Mouse (Mus musculus): ENCODE measurements around the gene Akr1a1. TPM values are rescaled to one million over a fixed set of nuclear protein-coding genes. Genes with fewer than 3 reads are reported as not detected.
"Not testable (repeated sequence)": the region's sequence is repeated elsewhere in the genome, so short reads cannot be mapped to it uniquely, and the experiment has no call there.

The Akr1a1 gene
- total RNA-seq, 1 experiment = 262 TPM

DNA sequence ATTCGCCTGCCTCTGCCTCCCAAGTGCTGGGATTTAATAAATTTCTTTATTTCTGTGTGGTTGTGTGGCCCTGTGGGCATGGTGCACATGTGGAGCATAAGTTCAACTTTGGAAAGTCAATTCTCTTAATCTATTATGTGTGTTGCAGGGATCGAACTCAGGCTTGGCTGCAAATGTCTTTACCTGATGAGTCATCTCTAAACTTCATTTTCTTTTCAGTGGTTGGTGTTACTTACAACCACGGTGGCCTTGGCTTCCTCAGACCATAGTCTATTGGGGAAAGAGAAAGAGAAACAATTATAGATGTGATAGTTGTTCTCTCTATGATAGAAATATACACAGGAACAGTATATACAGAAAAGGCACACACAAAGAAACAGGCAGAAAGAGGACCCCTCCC lies 24.5 kb upstream of the Akr1a1 start:
- in situ Hi-C loops (cut with MboI; ENCODE audit: low sequenced_read_pairs in 2 of 2, unreplicated experiment in 2 of 2) = no loop called here
- TF ChIP-seq CHD2 (IDR thresholded peaks at IDR 0.05; ENCODE audit: low read depth, low read length) = no peak
- TF ChIP-seq ZC3H11A (IDR thresholded peaks at IDR 0.05; ENCODE audit: borderline replicate concordance, low read depth, low read length) = no peak
- TF ChIP-seq ZNF384 (IDR thresholded peaks at IDR 0.05; ENCODE audit: low read depth, low read length) = no peak
- no peak for TF ChIP-seq MAFK (IDR thresholded peaks at IDR 0.05; ENCODE audit: insufficient read depth, low read depth, low read length)
- no peak for DNase-seq (ENCODE audit: low read depth, low spot score)
- H3K4me3 ChIP-seq (ENCODE audit: insufficient read depth in 1 of 2, low read depth in 1 of 2, low read length in 2 of 2, poor library complexity in 1 of 2, severe bottlenecking in 1 of 2) = no peak overlapping the region
- H3K36me3 ChIP-seq (ENCODE audit: control insufficient read depth, insufficient read depth, low read length, poor library complexity, severe bottlenecking) = no peaks in the 10 kb centered on the region
- H3K27ac ChIP-seq (ENCODE audit: insufficient read depth, low read depth, low read length, poor library complexity, severe bottlenecking) = no peak overlapping the region
- no peaks in the 10 kb centered on the region for H3K9me3 ChIP-seq (ENCODE audit: control insufficient read depth, insufficient read depth, low read depth, low read length)
- no peaks in the 10 kb centered on the region for H3K4me1 ChIP-seq (ENCODE audit: control insufficient read depth in 2 of 2, insufficient read depth in 2 of 2, low read length in 2 of 2, poor library complexity in 1 of 2)
- no peak overlapping the region for H3K9ac ChIP-seq (ENCODE audit: insufficient read depth, low read depth, low read length, poor library complexity, severe bottlenecking)

DNA sequence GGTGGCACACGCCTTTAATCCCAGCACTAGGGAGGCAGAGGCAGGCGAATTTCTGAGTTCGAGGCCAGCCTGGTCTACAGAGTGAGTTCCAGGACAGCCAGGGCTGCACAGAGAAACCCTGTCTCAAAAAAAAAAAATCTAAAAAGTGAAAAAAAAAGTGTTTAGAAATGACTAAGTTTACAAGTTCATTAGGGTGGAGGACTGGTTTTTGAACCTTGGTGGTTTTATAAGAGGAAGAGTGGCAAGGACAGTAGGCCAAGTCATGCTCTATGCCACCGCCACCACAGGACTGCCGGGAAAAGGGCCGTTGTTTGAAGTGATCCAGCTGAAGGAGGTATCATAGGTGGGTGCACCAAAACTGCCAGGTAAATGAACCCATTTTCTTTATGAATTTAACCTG lies 23.3 kb upstream of the Akr1a1 start:
- H3K4me1 ChIP-seq (ENCODE audit: control insufficient read depth in 2 of 2, insufficient read depth in 2 of 2, low read length in 2 of 2, poor library complexity in 1 of 2); H3K4me3 ChIP-seq (ENCODE audit: insufficient read depth in 1 of 2, low read depth in 1 of 2, low read length in 2 of 2, poor library complexity in 1 of 2, severe bottlenecking in 1 of 2); in situ Hi-C loops (cut with MboI; ENCODE audit: low sequenced_read_pairs in 2 of 2, unreplicated experiment in 2 of 2); H3K27ac ChIP-seq (ENCODE audit: insufficient read depth, low read depth, low read length, poor library complexity, severe bottlenecking); H3K36me3 ChIP-seq (ENCODE audit: control insufficient read depth, insufficient read depth, low read length, poor library complexity, severe bottlenecking); H3K9ac ChIP-seq (ENCODE audit: insufficient read depth, low read depth, low read length, poor library complexity, severe bottlenecking); H3K9me3 ChIP-seq (ENCODE audit: control insufficient read depth, insufficient read depth, low read depth, low read length); DNase-seq (ENCODE audit: low read depth, low spot score): not testable (repeated sequence)

DNA sequence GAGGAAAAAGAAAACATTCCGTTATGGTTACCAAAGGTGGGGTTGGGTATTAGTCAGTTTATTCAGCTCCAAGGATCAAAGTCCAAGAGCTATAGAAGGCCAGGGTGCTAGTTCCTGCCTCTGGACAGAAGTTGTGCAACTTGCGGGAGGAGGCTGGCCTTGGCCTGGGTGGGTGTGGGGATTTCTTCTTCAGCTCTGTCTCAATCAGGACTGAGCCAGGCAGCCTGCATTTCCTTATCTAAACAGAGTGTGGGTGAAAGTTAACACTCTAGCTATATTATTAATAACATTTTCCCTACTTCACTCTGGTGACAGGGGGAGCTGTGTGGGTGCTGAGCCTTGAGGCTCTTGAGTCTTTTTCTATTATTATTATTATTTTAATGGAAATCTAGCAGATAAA lies 21.3 kb upstream of the Akr1a1 start:
- no peaks in the 10 kb centered on the region for H3K4me1 ChIP-seq (ENCODE audit: control insufficient read depth in 2 of 2, insufficient read depth in 2 of 2, low read length in 2 of 2, poor library complexity in 1 of 2)
- H3K9me3 ChIP-seq (ENCODE audit: control insufficient read depth, insufficient read depth, low read depth, low read length) = no peaks in the 10 kb centered on the region
- in situ Hi-C loops (cut with MboI; ENCODE audit: low sequenced_read_pairs in 2 of 2, unreplicated experiment in 2 of 2) = no loop called here
- no peak for DNase-seq (ENCODE audit: low read depth, low spot score)
- no peak overlapping the region for H3K4me3 ChIP-seq (ENCODE audit: insufficient read depth in 1 of 2, low read depth in 1 of 2, low read length in 2 of 2, poor library complexity in 1 of 2, severe bottlenecking in 1 of 2)
- no peak overlapping the region for H3K27ac ChIP-seq (ENCODE audit: insufficient read depth, low read depth, low read length, poor library complexity, severe bottlenecking)
- no peak overlapping the region for H3K9ac ChIP-seq (ENCODE audit: insufficient read depth, low read depth, low read length, poor library complexity, severe bottlenecking)
- TF ChIP-seq CHD2 (IDR thresholded peaks at IDR 0.05; ENCODE audit: low read depth, low read length) = no peak
- no peak for TF ChIP-seq ZC3H11A (IDR thresholded peaks at IDR 0.05; ENCODE audit: borderline replicate concordance, low read depth, low read length)
- TF ChIP-seq HCFC1 (IDR thresholded peaks at IDR 0.05; ENCODE audit: borderline replicate concordance, insufficient read depth, low read length) = no peak
- no peak for TF ChIP-seq ZNF384 (IDR thresholded peaks at IDR 0.05; ENCODE audit: low read depth, low read length)
- TF ChIP-seq MAFK (IDR thresholded peaks at IDR 0.05; ENCODE audit: insufficient read depth, low read depth, low read length) = no peak
- no peaks in the 10 kb centered on the region for H3K36me3 ChIP-seq (ENCODE audit: control insufficient read depth, insufficient read depth, low read length, poor library complexity, severe bottlenecking)

DNA sequence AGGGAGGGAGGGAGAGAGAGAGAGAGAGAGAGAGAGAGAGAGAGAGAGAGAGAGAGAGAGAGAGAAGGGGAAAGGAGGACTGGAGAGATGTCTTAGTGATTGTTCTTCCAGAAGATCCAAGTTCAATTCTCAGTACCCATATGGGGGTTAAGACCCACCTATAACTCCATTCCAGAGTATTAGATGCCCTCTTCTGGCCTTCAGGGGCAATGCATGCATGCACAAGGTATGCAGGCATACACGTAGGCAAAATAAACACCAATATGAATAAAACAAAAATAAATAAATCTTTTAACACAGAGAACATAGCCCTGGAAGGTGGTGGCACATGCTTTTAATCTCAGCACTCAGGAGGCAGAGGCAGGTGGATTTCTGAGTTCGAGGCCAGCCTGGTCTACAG lies 17.8 kb upstream of the Akr1a1 start:
- in situ Hi-C loops (cut with MboI; ENCODE audit: low sequenced_read_pairs in 2 of 2, unreplicated experiment in 2 of 2) = no loop called here
- H3K27ac ChIP-seq (ENCODE audit: insufficient read depth, low read depth, low read length, poor library complexity, severe bottlenecking) = no peak overlapping the region
- no peaks in the 10 kb centered on the region for H3K9me3 ChIP-seq (ENCODE audit: control insufficient read depth, insufficient read depth, low read depth, low read length)
- DNase-seq (ENCODE audit: low read depth, low spot score) = no peak
- no peak overlapping the region for H3K4me3 ChIP-seq (ENCODE audit: insufficient read depth in 1 of 2, low read depth in 1 of 2, low read length in 2 of 2, poor library complexity in 1 of 2, severe bottlenecking in 1 of 2)
- H3K4me1 ChIP-seq (ENCODE audit: control insufficient read depth in 2 of 2, insufficient read depth in 2 of 2, low read length in 2 of 2, poor library complexity in 1 of 2) = no peaks in the 10 kb centered on the region
- no peak overlapping the region for H3K9ac ChIP-seq (ENCODE audit: insufficient read depth, low read depth, low read length, poor library complexity, severe bottlenecking)
- TF ChIP-seq MAFK (IDR thresholded peaks at IDR 0.05; ENCODE audit: insufficient read depth, low read depth, low read length) (no peak), HCFC1 (IDR thresholded peaks at IDR 0.05; ENCODE audit: borderline replicate concordance, insufficient read depth, low read length) (no peak), ZNF384 (IDR thresholded peaks at IDR 0.05; ENCODE audit: low read depth, low read length) (no peak), CHD2 (IDR thresholded peaks at IDR 0.05; ENCODE audit: low read depth, low read length) (no peak), ZC3H11A (IDR thresholded peaks at IDR 0.05; ENCODE audit: borderline replicate concordance, low read depth, low read length) (no peak)
- no peaks in the 10 kb centered on the region for H3K36me3 ChIP-seq (ENCODE audit: control insufficient read depth, insufficient read depth, low read length, poor library complexity, severe bottlenecking)

DNA sequence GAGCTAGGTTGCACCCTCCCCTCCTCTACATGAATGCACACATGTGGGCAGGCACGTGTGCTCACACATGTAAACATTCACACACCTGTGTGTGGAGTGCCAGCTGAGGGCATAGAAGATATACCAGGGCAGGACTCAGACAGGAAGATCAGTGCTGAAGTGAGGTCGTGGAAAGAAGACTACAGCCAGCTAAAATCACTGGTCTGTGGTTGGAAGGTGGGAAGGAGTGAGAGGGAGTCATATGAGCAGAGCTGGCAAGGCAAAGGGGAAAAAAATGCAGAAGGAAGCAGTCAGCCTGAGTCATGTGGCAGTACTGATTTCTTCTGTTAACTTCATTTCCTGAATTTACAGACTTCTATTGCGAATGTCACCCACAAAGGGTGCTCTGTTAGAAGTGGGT lies 16.7 kb upstream of the Akr1a1 start:
- Histone ChIP-seq H3K4me3 (ENCODE audit: insufficient read depth in 1 of 2, low read depth in 1 of 2, low read length in 2 of 2, poor library complexity in 1 of 2, severe bottlenecking in 1 of 2) (no peak overlapping the region), H3K27ac (ENCODE audit: insufficient read depth, low read depth, low read length, poor library complexity, severe bottlenecking) (no peak overlapping the region), H3K9me3 (ENCODE audit: control insufficient read depth, insufficient read depth, low read depth, low read length) (no peaks in the 10 kb centered on the region), H3K4me1 (ENCODE audit: control insufficient read depth in 2 of 2, insufficient read depth in 2 of 2, low read length in 2 of 2, poor library complexity in 1 of 2) (no peaks in the 10 kb centered on the region), H3K36me3 (ENCODE audit: control insufficient read depth, insufficient read depth, low read length, poor library complexity, severe bottlenecking) (no peaks in the 10 kb centered on the region), H3K9ac (ENCODE audit: insufficient read depth, low read depth, low read length, poor library complexity, severe bottlenecking) (no peak overlapping the region)
- TF ChIP-seq ZC3H11A (IDR thresholded peaks at IDR 0.05; ENCODE audit: borderline replicate concordance, low read depth, low read length) (no peak), CHD2 (IDR thresholded peaks at IDR 0.05; ENCODE audit: low read depth, low read length) (no peak), MAFK (IDR thresholded peaks at IDR 0.05; ENCODE audit: insufficient read depth, low read depth, low read length) (no peak), ZNF384 (IDR thresholded peaks at IDR 0.05; ENCODE audit: low read depth, low read length) (no peak), HCFC1 (IDR thresholded peaks at IDR 0.05; ENCODE audit: borderline replicate concordance, insufficient read depth, low read length) (no peak)
- no peak for DNase-seq (ENCODE audit: low read depth, low spot score)
- in situ Hi-C loops (cut with MboI; ENCODE audit: low sequenced_read_pairs in 2 of 2, unreplicated experiment in 2 of 2) = no loop called here

All from ES-E14 (cell line).